Mouse (Mus musculus) hindbrain, embryonic 14.5 days (tissue): ENCODE measurements at regions not wholly inside any gene's neighbourhood (a gene's known extent, or its start where the extent isn't known, plus 50 kb on each side); places are given as distances from the start of the nearest gene placed in this dataset.

ENCODE experiments used
- ATAC-seq: fragments of 200-750 bp; cut with Nextera tagmentation; 2 replicates; pipeline ENCODE4 v1.8.0; 2017; ENCODE audit warnings: moderate number of reproducible peaks, mild to moderate bottlenecking, moderate TSS enrichment, moderate library complexity; ENCODE audit not compliant: low FRiP score
- DNase-seq: peaks from one replicate; pipeline ENCODE4 v3.0.0-alpha.2; 2015; ENCODE audit warnings: low spot score
- H3K27ac ChIP-seq: fragments of 300-500 bp; sonication (generic); 2 replicates; pipeline ENCODE4 v1.5.1; 2014; ENCODE audit warnings: mild to moderate bottlenecking, moderate library complexity
- H3K27me3 ChIP-seq: fragments of 300-500 bp; sonication (generic); 2 replicates; pipeline ENCODE4 v1.6.1; 2014; ENCODE audit warnings: mild to moderate bottlenecking, low read length, mixed read lengths; ENCODE audit not compliant: control insufficient read depth, insufficient read depth
- H3K36me3 ChIP-seq: fragments of 300-500 bp; sonication (generic); replicated peaks from 2 replicates; pipeline ENCODE4 v1.6.1; 2014; ENCODE audit not compliant: control insufficient read depth, insufficient read depth
- H3K4me1 ChIP-seq: fragments of 300-500 bp; sonication (generic); replicated peaks from 2 replicates; pipeline ENCODE4 v1.6.1; 2014; ENCODE audit warnings: antibody characterized with exemption, low read length, mixed read lengths; ENCODE audit not compliant: control insufficient read depth, insufficient read depth
- H3K4me2 ChIP-seq: fragments of 300-500 bp; sonication (generic); replicated peaks from 2 replicates; pipeline ENCODE4 v1.6.1; 2014; ENCODE audit warnings: mild to moderate bottlenecking, moderate library complexity
- H3K4me3 ChIP-seq: fragments of 300-500 bp; sonication (generic); replicated peaks from 2 replicates; pipeline ENCODE4 v1.5.1; 2014; ENCODE audit warnings: mild to moderate bottlenecking, low read length
- H3K9ac ChIP-seq: fragments of 300-500 bp; sonication (generic); 2 replicates; pipeline ENCODE4 v1.6.1; 2014
- H3K9me3 ChIP-seq: fragments of 300-500 bp; sonication (generic); 2 replicates; pipeline ENCODE4 v1.6.1; 2016; ENCODE audit warnings: low read length; ENCODE audit not compliant: control insufficient read depth
- WGBS: fragments of 180-500 bp; shearing (Covaris S2); extraction: QIAGEN DNeasy Blood & Tissue Kit; methylation state at CpG from one replicate; pipeline ENCODE4 v1.1.7; 2014; 5-methylcytosine and 5-hydroxymethylcytosine counted together

- H3K27ac ChIP-seq: no peak overlapping the region
- no peak overlapping the region for H3K4me2 ChIP-seq
- DNase-seq (no peak), ATAC-seq (no peak)
- H3K9me3 ChIP-seq: no peaks in the 10 kb centered on the region
- H3K4me1 ChIP-seq: no peaks in the 10 kb centered on the region
- no peaks in the 10 kb centered on the region for H3K27me3 ChIP-seq
- 63% methylated on average over 2 of the region's 2 CpGs for WGBS
- no peak overlapping the region for H3K9ac ChIP-seq
- H3K4me3 ChIP-seq: no peak overlapping the region
- no peaks in the 10 kb centered on the region for H3K36me3 ChIP-seq
These were observed 52.9 kb upstream of the Tenm3 start for GRCm38 (mm10) chr8:48896687-48897086.

- Histone ChIP-seq H3K4me3 (no peak overlapping the region), H3K36me3 (no peaks in the 10 kb centered on the region), H3K27ac (no peak overlapping the region), H3K4me2 (no peak overlapping the region), H3K9ac (no peak overlapping the region), H3K4me1 (no peaks in the 10 kb centered on the region), H3K27me3 (no peaks in the 10 kb centered on the region), H3K9me3 (no peaks in the 10 kb centered on the region)
- WGBS: 47% methylated on average over 7 of the region's 7 CpGs
- ATAC-seq: no peak
- DNase-seq: no peak
These were observed 52.5 kb upstream of the Tenm3 start for GRCm38 (mm10) chr8:48896251-48896650.

GRCm38 (mm10) chr8:48895586-48895985, 51.8 kb upstream of the Tenm3 start:
- H3K27me3 ChIP-seq: no peaks in the 10 kb centered on the region
- no peak overlapping the region for H3K27ac ChIP-seq
- no peaks in the 10 kb centered on the region for H3K36me3 ChIP-seq
- DNase-seq (no peak), ATAC-seq (no peak)
- no peaks in the 10 kb centered on the region for H3K9me3 ChIP-seq
- no peak overlapping the region for H3K9ac ChIP-seq
- 56% methylated on average over 8 of the region's 8 CpGs for WGBS
- H3K4me1 ChIP-seq: no peaks in the 10 kb centered on the region
- no peak overlapping the region for H3K4me2 ChIP-seq
- no peak overlapping the region for H3K4me3 ChIP-seq
